Mouse (Mus musculus) hindbrain, embryonic 14.5 days (tissue): ENCODE results near the gene Orai2. TPM values are rescaled to one million over a fixed set of nuclear protein-coding genes. Genes with fewer than 3 reads are reported as not detected.

Source experiments
- microRNA-seq: library from miRNA; unstranded; fragments of <30 nt; microRNA quantifications from one replicate; pipeline ENCODE4, GENCODE M21; 2016
- polyA plus RNA-seq: library from polyadenylated mRNA; unstranded; fragments of >200 nt; fragmentation: Nextera tagmentation; extraction: Ambion mirVana; gene quantifications from 2 replicates; pipeline ENCODE4 v1.2.1, GENCODE M21; 2014

Gene Orai2
- polyA plus RNA-seq, 1 experiment from 2014 or later, result 34.6 TPM

Small RNA genes within 50 kb of the gene (microRNA-seq; reads per million reads assigned to microRNA genes)
- gene Mir7035, result 0.81 reads per million

Other genes with a start within 250 kb of the Orai2 start
- gene Ywhag, start 236.1 kb downstream of the Orai2 start, polyA plus RNA-seq, result 429 and 481 TPM in 2 replicates
- 1.5 TPM in 2 replicates for gene Ssc4d, start 196.2 kb downstream of the Orai2 start, polyA plus RNA-seq
- not detected in 2 replicates for gene Zp3, start 190.6 kb downstream of the Orai2 start, polyA plus RNA-seq
- 23.1 and 24.2 TPM in 2 replicates for gene Dtx2, start 175.9 kb downstream of the Orai2 start, polyA plus RNA-seq
- not detected in 2 replicates for gene Upk3b, start 132.2 kb downstream of the Orai2 start, polyA plus RNA-seq
- gene Upk3bl, start 116.2 kb downstream of the Orai2 start, polyA plus RNA-seq, result not detected in 2 replicates
- 13.6 and 15.0 TPM in 2 replicates for gene Rasa4, start 86.8 kb downstream of the Orai2 start, polyA plus RNA-seq
- 209 and 235 TPM in 2 replicates for gene Polr2j, start 54.1 kb downstream of the Orai2 start, polyA plus RNA-seq
- gene Lrwd1, start 34.6 kb downstream of the Orai2 start, polyA plus RNA-seq, result 18.2 and 20.5 TPM in 2 replicates
- 16.7 and 17.1 TPM in 2 replicates for gene Alkbh4, start 34.6 kb downstream of the Orai2 start, polyA plus RNA-seq
- gene Prkrip1, start 28.2 kb upstream of the Orai2 start, polyA plus RNA-seq, result 59.0 and 61.7 TPM in 2 replicates
- 24.6 and 24.8 TPM in 2 replicates for gene Sh2b2, start 75.8 kb upstream of the Orai2 start, polyA plus RNA-seq